Mouse (Mus musculus): ENCODE data around the gene Tbca.

Gene Tbca

DNA sequence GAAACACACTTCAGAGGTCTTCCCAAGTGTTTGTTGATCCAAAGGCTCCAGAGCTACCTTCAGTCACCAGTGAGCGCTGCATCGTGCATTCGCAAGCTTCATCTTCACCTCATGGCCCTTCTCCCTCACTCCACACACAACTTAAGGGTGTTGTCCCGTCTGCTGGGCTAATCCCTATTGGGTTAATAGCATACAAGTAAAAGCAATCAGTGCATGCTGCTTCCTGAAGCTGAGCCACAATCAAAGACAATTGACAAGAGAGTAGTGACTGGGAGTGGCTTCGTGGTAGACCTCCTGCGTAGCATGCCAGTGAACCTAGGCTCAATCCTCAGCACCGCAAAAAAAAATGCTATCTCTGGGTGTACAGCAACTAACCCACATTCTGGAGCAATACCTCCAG is 59.2 kb downstream of the Tbca start:
- DNase-seq (ENCODE audit: low spot score) = no peak

DNA sequence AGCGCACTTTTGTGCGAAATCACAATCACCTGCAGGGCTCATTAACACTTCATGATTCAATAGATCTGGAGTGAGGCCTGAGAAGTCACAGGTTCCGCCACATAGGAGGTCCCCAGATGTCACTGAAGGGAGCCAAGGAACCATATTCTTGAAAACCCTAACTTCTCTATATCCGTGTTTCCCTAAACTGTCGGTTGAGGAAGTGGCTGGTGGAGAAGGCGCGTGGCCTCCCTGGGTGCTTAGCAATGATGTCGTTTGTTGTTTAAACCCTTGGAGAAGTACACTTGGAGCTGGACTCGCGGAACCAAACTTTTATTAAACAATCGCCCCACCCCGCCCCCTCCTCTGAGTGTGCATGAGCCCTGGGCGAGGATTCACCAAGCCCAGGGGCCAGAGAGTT is 60.6 kb downstream of the Tbca start:
- DNase-seq (ENCODE audit: low spot score) = no peak

DNA sequence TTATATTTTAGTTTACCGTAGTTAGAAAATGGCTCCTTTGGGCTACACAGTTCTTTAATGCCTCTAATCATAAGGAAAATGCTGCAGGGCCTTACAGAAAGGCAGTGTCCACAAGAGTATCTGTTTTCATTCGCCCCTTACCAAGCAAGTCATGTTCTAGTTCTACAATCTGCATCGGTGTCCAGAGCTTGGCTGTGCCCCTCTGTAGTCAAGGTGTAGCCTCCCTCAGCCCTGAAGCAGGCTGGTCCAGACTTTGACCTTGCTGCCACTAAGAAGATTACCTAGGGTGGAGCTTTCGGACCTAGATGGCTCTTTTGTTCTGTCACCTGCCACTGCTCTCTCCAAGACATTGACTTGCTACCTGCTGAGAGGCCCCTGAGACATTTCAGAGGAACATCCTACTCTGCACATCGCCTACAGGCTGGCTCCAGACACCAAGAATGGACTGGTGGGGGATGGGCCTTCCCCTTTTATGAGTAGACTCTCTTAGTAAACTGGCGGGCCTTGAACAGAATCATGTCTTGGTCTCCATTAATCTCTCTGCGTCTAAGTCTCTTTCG is 69.4 kb downstream of the Tbca start:
- DNase-seq (ENCODE audit: low spot score) = no peak

DNA sequence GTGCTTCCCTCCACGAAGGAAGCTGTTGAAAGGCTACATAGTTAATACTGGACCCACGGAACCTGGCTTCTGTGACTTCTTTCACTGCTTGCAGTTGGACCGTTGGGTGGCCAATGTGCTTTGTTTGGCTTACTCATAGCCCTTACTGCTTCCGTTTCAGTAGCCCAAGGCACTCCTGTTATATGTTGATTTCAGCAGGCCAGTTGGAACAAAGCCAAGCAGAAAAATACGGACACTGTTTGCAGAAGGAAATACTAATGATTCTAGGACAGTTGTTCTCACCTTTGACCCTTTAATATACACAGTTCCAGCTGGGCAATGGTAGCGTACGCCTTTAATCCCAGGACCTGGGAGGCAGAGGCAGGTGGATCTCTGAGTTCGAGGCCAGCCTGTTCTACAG is 70.5 kb downstream of the Tbca start:
- no peak for DNase-seq (ENCODE audit: low spot score)

DNA sequence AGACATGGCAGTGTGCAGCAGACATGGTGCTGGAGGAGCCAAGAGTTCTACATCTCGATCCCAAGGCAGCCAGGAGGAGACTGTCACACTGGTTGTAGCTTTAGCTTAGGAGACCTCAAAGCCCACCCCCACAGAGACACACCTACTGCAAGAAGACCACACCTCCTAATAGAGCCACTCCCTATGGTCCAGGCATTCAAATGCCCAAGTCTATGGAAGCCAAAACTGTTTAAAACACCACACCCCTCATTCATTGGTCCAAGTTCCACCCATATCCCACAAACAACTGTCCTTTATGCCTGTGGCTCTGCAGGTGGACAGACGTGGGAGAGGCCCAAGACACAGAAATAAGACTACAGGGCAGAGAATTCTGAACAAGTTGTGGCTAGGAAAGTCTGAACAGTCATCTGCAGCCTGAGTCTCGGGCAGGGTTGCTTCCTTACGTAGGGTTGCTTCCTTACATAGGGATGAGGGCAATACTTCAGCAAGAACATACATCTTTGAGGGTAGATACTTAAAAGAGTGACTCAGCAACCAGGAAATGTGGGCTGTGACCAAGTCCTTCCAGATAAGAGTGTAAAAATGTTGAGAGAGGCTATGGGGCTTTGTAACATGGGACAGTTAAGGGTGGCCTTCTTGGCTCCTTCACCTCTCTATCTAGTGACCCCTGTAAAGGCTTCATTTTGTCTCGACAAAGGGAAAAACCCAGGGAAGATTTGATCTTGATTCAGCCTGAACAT is 74.0 kb downstream of the Tbca start:
- DNase-seq (ENCODE audit: low spot score) = no peak

DNA sequence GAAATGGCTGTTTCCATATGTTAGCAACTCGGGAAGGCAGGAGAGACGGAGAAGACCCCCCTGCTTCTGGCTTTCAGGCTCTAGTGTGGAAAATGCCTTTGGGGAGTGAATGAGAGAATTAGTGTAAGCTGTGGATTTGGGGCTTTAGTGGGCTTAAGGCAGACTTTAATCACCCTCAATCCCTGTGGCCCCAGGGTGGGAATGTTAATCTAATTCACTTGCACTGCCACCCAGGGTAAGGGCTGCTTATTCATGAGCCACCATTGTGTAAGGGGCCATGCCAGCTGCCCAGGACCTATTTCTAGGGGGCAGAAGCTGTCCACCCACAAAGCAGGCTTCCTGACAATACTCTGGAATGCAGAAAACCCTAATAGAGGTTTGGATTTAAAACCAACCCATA is 78.2 kb downstream of the Tbca start:
- DNase-seq (ENCODE audit: low spot score) = no peak

DNA sequence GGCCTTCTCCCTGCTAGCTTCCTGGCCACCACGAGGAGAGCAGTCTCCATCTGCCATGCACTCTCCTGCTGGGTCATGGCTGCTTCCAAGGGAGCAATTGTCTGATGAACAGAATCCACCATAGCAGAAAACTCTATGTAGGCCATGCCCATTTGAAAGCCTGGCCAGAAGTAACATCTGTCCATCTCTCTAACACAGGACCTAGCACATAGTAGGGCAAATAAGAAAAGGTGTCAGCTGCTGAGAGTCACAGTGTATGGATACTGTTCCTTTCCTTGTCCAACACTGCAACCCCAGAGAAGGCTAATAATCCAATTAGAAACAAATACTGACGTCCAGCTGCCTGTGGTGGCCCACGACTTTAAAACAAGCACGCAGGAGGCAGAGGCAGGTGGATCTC is 79.1 kb downstream of the Tbca start:
- DNase-seq (ENCODE audit: low spot score) = no peak

DNA sequence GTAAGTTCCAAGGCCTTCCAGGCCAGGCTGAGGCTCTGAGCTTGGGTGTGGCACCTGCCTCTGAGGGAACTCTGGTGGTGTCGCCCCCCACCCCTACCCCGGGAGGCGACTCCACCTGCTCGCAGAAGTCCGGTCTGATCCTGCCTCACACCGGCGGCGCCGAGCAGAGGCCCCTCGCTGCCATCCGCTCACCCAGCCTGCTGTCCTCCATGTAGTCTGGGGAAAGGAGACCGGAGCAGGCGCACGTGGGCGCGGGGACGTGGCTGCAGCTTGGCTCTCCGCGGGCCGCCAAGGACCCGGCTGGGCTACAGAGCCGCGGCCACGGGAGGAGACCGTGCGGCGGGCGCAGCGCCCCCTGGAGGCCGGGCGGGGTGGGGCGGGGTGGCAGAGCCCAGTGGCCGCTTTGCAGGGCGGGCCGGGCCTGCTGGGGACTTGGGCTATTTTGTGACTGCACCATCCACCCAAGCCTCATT is 79.8 kb downstream of the Tbca start:
- peak; percentile 42 for DNase-seq (ENCODE audit: low spot score)

DNA sequence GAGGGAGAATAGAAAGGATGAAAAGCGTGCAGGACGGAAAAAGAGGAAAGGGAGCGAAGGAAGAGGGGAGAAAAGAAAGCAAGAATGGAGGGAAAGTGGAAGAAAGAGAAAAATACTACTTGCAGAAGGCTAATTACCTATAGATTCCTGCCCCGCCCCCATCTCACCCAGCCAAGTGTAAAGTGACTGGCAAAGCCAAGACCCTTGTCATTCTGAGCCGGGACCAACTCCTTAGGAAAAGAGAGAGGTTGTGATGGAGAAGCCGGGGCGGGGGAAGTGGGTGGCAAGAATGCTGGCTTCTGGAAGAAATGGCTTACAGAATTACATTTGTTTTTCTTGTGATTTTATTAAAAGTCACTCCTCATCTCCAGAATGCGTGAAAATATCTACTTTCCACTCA is 80.8 kb downstream of the Tbca start:
- DNase-seq (ENCODE audit: low spot score) = no peak

DNA sequence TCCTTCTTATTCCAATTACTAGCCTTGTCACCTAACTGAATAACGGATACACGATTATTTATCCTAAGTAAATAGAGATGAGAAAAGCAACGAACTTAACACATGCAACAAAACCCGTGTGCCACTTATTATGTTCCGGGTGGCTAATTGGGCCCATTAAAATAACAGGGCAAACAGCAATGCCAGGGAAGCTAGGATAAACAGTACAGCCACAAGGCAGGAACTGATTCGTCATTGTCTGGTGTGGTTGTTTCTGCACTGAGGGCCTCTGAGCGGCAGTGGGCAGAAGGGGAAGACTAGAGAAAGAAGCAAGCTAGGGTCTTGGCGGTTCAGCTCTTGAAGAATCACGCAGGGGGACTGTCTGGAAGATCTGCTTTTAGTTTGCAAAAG is 81.4 kb downstream of the Tbca start:
- DNase-seq (ENCODE audit: low spot score) = no peak

DNA sequence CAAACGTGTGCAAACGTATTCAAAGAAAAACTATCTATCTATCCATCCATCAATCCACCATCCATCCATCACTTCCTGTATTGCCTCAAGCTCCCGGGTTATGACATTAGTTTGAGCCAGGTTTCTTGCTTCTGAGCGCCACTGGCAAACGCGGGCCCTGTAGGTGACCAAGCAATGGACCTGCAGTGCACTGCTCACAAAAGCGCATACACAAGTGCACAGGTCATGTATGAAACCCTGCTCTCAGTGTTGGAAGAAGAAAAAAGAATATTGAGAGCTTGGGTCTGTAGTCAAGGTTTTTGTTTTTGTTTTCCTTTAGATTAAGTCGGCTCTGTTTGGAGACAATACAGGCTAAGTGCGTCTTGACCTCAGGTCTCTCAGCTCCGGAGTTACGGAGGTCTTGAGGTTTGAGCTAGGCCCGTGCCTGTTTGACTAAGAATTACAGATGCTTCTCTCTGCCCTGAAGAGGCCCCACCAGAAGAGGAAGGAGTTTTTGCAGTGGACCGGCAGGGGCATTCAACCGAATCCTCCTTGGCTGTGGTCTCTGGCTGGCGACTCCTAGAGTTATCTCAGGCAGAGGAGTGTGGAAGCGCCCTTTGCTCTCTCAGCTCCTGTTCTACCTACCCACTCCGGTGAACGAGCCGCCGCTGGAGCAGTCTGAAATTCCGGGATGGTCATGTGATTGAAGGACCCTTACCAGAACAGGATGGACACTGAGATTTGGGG is 81.9 kb downstream of the Tbca start:
- DNase-seq (ENCODE audit: low spot score) = no peak

DNA sequence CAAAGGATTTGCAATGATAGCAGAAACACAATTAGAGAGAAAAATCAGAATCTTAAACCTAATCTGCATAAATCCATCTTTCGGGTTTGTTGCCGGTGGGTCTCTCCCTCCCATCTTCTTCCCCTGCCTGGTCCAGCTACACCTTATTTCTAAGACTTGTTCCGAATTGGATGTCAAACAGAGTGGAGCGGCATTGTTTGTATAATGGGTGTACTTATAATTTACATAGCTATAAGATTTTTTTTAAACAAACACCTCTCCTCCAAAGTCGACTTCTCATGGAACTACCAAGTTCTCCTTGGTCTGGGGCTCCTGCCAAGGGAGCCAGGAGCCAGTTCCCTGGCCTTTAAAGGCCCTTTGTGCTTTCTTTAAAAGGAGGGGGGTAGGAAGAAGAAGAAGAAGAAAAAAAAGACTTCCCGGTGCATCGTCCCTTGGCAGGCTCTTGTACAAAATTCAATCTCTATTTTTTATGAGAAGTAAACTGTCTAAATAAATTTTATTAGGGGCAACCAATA is 83.2 kb downstream of the Tbca start:
- DNase-seq (ENCODE audit: low spot score) = no peak

DNA sequence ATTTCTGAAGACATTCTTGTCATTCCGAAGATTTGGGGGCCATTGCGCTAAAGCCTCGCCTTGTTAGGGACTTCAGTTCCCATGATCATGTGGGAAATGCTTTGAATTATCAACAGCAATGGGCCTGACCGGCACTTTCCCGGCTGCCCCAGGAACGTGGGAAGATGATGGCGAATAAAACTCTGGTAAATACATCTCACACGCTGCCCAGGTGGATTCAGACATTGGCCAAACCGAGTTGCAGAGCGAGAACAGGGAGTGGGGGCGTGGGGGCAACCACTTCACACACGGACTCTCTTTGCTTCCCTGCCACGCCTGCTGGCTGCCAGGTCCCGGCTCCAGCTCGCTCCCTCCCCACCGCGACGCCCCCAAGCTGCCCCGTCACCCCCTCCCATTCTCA is 83.7 kb downstream of the Tbca start:
- no peak for DNase-seq (ENCODE audit: low spot score)

DNA sequence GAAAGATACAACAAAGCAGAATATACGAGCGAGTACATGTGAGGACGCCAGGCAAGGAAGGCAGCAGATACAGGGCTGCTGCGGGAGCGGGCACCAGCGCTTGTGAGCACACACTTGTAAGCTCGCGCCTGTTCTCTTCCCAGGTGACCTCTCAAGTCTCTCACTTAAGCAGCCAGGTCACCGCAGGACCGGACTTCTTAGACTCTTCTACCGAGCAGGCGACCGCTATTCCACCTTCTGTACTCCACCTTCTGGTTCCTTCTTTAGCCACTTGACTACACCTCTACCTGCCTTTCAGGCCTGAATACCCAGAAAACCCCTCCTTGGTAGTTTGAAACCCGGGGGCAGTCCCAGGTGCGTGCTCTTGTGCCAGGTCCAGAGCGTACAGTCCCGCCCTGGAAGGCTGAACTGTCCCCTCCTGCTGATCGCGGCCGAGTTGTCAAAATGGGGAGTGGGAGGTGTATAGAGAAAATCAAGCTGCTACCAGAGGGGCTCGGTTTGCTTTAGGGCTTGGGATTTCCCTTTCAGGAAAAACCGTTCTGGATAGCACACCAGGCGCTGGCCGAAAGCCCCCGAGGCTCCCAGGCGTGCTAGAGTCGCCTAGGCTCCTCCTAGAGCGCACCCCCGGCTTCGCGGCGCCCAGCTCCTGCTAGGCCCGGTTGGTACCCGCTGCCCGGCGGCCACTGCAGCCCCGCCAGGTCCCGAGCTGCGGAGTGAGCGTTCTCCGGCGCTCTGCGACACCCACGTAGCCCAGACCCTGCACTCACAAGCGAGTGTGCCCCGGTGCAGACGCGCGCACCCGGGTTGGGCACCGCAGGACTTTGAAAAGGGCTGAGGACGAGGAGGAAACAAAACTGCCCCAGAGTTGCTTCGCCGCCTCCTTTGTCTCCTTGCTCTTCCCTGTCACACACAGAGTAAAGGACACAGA is 84.7 kb downstream of the Tbca start:
- no peak for DNase-seq (ENCODE audit: low spot score)

DNA sequence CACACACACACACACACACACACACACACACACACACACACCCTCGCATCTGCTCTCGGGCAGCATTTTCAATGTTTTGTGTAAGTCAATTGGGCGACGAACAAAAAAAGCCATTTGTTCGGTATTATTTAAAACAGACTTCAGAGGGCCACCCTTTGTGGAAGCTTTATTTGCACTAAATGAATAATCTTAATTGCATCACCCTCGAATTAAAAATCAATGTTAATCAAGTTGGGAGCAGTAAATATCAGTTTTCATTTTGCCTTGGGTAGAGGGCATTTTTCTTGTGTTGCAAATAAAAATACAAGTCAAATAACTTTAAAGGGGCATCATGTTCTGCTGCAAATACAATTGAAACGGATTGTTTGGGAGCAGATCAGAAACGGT is 85.3 kb downstream of the Tbca start:
- DNase-seq (ENCODE audit: low spot score) = no peak

DNA sequence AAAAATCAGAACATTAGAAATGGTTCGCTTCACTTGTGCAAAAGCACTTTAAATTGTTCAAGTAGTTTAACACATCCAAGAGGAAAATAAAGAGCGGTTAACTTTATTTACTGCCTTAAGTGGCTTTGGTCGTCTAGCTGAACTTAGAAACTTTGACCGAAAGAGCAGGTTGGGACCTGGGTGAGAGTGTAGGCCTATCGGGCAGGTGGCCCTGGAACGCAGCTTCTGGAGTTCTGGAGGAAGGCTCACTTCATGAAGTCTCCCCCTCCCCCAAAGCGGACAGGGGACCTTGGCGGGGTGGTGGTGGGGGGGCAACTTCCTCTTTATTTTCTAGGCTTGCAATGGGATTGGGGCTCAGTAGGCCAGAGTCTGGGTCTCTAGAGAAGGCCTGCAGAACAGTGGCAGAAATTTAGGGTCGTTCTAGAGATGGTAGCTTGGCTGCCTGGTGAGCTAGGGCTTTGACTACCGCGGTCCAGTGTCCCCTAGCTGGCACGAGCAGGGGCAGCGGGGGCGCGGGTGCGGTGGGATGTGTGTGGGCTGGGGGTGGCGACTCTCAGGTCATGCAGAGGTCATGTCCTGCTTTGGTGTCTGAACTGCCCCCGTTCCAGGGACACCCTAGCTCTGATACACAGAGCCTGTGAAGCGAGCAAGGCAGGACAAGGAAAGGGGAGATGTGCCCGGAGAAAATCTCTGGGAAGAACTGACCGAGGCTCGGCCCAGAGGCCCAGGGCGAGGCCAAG is 86.1 kb downstream of the Tbca start:
- no peak for DNase-seq (ENCODE audit: low spot score)

DNA sequence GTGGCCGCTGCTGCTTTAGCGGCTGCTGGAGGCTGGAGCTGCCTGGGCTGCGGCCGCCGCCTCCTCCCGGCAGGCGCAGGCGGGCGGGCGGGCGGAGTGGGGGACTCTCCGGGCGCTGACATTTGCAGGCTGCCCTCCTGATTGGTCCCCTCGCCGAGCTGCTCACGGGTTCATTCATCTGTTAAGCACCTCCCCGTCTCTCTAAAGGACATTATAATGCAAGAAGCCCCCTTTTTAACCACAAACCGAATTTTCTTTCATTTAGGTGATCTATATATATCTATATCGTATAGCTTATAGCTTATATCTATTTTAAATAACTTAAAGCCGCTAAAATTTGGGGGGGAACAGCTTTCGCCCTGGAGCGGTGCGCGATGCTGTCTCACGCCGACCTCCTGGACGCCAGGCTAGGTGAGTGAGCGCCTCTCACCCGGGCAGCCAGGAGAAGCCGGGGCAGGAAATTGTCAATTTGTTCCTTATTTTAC is 86.7 kb downstream of the Tbca start, which contains the start of gene Otp:
Gene Otp, plus strand, starts transcription at position 207 of the 485 bp plus-strand sequence.
- DNase-seq (ENCODE audit: low spot score) = no peak

DNA sequence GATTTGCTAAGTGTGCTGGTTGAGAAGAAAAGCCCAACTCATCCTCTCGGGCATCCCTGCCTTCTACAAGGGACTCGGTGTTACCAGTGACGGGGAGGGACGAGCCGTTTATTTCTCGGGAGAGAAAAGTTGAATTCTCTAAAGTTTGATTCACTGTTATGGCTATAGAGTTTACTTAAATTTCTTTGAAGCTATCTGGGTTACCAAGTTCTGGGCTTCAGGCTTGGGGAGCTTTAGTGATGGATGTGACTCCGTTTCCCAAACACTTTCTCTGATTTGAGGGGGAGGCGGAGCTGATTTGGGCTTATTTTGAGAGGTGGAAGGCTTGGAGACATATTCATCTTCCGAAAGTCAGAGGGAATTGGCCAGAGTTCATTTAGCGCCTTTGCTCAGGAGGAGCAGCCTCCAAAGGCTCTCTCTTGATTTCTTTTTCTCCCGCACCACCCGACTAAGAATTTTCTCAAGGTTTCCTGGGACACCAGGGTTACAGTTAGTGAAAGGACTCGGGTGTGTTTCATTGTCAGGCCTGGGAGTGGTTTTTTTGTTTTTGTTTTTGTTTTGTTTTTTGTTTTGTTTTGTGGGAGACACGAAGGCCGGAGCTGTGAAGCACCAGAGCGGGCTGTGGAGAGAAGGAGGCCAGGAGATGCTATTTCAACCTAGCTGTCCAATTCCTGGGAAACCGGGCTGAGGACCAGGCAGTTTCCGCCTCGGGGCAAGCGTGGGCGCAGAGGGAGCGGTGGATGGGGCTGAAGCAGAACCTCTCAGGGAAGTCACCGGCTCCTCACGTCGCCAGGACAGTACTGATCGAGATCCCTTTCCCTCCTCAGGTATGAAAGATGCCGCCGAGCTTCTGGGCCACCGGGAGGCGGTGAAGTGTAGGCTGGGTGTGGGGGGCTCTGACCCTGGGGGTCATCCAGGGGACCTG is 87.8 kb downstream of the Tbca start:
- no peak for DNase-seq (ENCODE audit: low spot score)

DNA sequence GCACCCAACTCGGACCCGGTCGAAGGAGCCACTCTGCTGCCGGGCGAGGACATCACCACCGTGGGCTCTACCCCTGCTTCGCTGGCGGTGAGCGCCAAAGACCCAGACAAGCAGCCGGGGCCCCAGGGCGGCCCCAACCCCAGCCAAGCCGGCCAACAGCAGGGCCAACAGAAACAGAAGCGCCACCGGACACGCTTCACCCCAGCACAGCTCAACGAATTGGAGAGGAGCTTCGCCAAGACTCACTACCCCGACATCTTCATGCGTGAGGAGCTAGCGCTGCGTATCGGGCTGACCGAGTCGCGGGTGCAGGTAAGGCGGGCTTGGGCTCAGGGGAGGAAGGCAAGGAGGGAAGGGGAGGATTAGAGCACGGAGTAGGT is 88.5 kb downstream of the Tbca start:
- no peak for DNase-seq (ENCODE audit: low spot score)
